Mouse (Mus musculus) bone marrow, adult 2 months (tissue): ENCODE results near the gene Rpl7l1. TPM values are rescaled to one million over a fixed set of nuclear protein-coding genes. Genes with fewer than 3 reads are reported as not detected.
"Not testable (repeated sequence)": the region's sequence is repeated elsewhere in the genome, so short reads cannot be mapped to it uniquely, and the experiment has no call there.

Source experiments
- H3K27ac ChIP-seq: fragments of 200-500 bp; 2 replicates; pipeline ENCODE4 v1.5.1; 2012; ENCODE audit warnings: low read depth, mild to moderate bottlenecking, control low read depth, inconsistent platforms, low read length; ENCODE audit not compliant: control insufficient read depth, poor library complexity, insufficient read depth
- H3K4me1 ChIP-seq: fragments of 200-500 bp; 2 replicates; pipeline ENCODE4 v1.6.1; 2011; ENCODE audit warnings: low read length; ENCODE audit not compliant: control insufficient read depth, insufficient read depth
- H3K4me3 ChIP-seq: fragments of 200-500 bp; replicated peaks from 2 replicates; pipeline ENCODE3; 2011; ENCODE audit warnings: mild to moderate bottlenecking, low read depth, low read length, control low read depth; ENCODE audit not compliant: control insufficient read depth
- CTCF ChIP-seq: fragments of 200-500 bp; IDR thresholded peaks from 2 replicates; pipeline ENCODE4 v1.5.1; 2011; ENCODE audit warnings: low read length, control low read depth; ENCODE audit not compliant: control insufficient read depth, insufficient read depth
- POLR2A ChIP-seq: fragments of 200-500 bp; IDR thresholded peaks from 2 replicates; pipeline ENCODE4 v1.6.1; 2011; ENCODE audit warnings: low read depth, mild to moderate bottlenecking, control low read depth, low read length, borderline replicate concordance; ENCODE audit not compliant: control insufficient read depth
- WGBS: fragments of 180-500 bp; shearing (Covaris S2); methylation state at CpG from one replicate; pipeline ENCODE4 v1.1.7; 2018; 5-methylcytosine and 5-hydroxymethylcytosine counted together
- polyA plus RNA-seq: library from polyadenylated mRNA; stranded (reverse); fragments of >200 nt; gene quantifications from 2 replicates; pipeline ENCODE4 v1.2.4, GENCODE M21; 2011; ENCODE audit warnings: low replicate concordance; ENCODE audit not compliant: missing spikeins, insufficient read depth, insufficient read length

Gene Rpl7l1
- polyA plus RNA-seq, 1 experiment, result 45.0 TPM

DNA sequence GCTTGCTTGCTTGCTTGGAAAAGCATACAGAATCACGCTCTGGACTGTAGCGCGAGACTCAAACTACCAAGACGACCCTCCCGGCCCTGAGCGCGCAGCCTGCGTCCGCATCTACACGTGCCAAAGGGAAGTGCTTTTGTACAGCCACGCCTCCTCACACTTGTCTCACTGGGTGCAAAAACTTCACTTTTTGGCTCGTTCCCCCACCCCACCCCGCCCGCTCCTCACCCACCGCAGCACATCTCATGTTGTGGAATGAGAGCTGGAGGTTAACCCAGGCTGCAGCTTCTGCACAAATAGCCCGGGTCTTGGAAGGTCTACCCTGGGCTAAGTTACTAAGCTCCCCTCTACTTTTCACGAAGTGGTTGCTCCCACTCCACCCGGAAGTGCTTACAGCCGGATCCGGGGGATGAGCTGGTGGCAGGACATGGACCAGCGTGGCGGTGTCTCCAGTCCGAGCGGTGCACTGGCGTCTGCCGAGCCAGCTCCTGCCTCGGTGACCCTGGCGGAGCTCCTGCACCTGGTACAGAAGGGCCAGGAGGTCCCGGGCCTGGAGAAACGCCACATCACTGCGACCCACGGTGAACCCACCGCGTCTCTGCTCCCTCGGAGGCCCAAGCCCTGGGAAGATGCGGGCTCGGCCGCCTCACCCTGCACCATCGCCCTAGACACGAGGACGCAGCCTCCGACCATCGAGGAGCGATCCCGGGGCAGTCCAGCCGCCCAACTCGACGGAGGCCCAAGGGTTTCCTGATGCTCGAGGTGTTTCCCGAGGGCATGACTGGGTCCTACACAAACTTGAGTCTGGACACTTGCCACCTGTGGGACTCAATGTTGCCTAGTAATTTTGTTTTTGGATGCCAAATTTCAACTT, 9.8 kb downstream of the Rpl7l1 start, which contains the start of gene 2310039H08Rik:
2310039H08Rik (plus strand) TSS at position 232 of the 874 bp plus-strand sequence.
- TF ChIP-seq POLR2A (peak; percentile 70; the same call in 1 of the 2 replicates), CTCF (no peak)
- under 1% methylated on average over 50 of the region's 50 CpGs for WGBS
- no peaks in the 10 kb centered on the region for H3K4me1 ChIP-seq
- H3K27ac ChIP-seq, result peak within 1 kb of the TSS; percentile 61
- H3K4me3 ChIP-seq, result peak within 1 kb of the TSS; percentile 93

DNA sequence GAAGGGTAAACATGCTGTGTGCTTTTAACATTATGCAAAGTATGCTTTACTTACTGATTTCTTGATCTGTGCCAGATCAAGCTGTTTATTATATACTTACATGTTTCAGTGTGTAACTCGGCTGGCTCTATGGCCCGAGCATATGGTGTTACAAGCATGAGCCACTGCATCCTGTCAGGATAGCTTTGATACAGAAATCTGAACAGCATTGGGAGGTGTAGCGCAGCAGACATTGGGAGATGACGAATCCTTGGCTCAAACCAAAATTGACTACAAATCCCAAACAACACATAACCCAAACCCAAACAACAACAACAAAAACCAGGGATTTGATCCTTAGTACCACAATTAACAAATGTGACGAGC, 10.5 kb downstream of the Rpl7l1 start:
- no peak overlapping the region for H3K27ac ChIP-seq
- H3K4me3 ChIP-seq, result peak overlapping the region; percentile 93
- TF ChIP-seq CTCF (no peak), POLR2A (no peak)
- 4% methylated on average over 5 of the region's 5 CpGs for WGBS
- no peaks in the 10 kb centered on the region for H3K4me1 ChIP-seq

DNA sequence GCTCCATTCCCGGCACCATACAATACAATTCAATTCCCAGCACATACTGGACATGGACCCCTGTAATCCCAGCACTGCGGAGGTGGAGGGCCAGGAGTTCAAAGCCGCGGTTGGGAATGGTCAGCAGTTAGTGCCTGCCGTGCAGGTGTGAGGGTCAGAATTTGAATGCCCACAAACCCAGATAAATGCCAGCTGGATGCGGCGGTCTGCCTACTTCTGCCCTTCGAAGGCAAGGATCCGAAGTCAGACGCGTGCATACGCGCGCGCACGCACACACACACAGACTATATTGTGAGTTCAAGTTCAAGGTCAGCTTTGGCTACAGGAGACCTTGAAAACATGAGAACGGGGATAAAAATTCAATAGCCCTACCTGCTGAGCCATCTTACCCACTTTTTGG, 10.9 kb downstream of the Rpl7l1 start:
- H3K4me1 ChIP-seq, result no peaks in the 10 kb centered on the region
- no peak overlapping the region for H3K27ac ChIP-seq
- no peak overlapping the region for H3K4me3 ChIP-seq
- TF ChIP-seq POLR2A (no peak), CTCF (no peak)
- 74% methylated on average over 17 of the region's 17 CpGs for WGBS

DNA sequence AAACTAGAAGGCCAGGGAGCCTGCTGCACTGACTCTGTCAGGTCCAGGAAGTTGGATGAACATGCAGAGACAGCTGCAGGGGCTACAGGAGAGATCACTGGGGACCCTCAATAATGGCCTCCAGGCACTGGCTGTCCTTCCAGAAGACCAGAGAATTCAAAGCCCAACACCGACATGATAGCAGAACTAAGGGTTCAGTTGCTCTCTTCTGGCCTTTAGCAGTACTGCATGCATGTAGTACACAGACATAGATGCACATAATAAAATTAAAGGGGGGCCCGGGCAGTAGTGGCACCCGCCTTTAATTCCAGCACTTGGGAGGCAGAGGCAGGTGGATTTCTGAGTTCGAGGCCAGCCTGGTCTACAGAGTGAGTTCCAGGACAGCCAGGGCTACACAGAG, 11.4 kb downstream of the Rpl7l1 start:
- no peak overlapping the region for H3K4me3 ChIP-seq
- no peaks in the 10 kb centered on the region for H3K4me1 ChIP-seq
- TF ChIP-seq POLR2A, result no peak
- TF ChIP-seq CTCF, result no peak
- H3K27ac ChIP-seq, result no peak overlapping the region
- WGBS, result 75% methylated on average over 4 of the region's 4 CpGs

DNA sequence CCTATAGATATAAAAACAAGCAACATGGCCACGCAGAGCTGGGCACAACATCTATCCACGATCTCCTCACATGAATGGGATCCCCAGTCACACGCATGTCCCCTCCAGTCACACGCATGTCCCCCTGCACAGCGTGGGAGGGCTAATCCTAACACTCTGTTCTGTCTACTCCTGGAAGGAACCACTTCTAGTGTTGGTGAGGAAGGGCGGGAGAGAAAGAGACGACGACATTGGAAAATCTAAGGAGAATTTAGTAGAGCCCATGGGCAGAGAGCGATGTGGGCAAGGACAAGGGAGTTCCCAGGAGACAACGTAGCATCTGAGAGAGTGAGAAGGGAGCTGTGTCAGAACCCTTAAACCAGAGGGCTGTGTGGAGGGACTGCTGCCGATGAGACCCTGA, 11.9 kb downstream of the Rpl7l1 start:
- WGBS, result 87% methylated on average over 11 of the region's 11 CpGs
- Histone ChIP-seq H3K27ac (no peak overlapping the region), H3K4me3 (no peak overlapping the region), H3K4me1 (no peaks in the 10 kb centered on the region)
- TF ChIP-seq CTCF, result no peak
- TF ChIP-seq POLR2A, result no peak

DNA sequence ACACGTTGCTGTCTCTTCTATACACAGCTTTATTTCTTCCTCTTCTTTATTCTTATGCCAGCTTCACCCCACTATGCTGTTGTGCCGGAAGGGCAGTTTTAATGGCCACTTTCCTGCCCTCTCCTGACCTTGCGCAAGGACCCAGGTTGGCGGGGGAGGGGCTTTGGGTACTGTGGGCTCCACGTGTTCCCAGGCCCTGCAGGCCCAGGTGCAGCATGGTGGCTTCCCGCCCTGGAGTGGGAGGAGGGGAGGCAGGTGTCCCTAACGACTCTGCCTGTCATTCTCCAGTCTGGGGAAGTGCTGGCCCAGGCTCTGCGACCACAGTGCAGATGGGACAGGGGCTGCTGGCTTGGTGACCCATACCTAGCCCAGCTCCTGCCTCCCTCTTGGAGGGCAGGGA, 14.6 kb downstream of the Rpl7l1 start:
- WGBS, result 29% methylated on average over 8 of the region's 8 CpGs
- Histone ChIP-seq H3K4me3 (no peak overlapping the region), H3K4me1 (no peaks in the 10 kb centered on the region), H3K27ac (no peak overlapping the region)
- TF ChIP-seq POLR2A (no peak), CTCF (no peak)

DNA sequence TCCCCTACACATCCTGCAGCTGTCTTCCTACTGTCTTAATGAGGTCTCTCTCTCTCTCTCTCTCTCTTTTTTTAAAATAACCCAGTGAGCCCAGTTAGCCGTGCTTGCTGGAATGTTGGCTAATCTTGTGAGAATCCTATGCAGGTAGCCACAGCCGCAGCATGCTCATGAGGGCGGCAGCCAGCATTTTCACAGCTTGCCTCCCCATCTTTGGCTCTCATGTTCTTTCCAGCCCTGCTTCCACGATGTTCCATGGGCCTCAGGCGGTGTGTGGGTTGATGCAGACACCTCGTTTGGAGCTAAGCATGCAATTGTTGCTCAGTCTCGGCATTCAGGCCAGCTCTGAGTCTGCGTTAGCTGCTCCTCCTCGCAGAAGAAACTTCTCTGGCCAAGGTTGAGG, 17.6 kb downstream of the Rpl7l1 start:
- H3K27ac ChIP-seq, H3K4me1 ChIP-seq, H3K4me3 ChIP-seq: not testable (repeated sequence)
- WGBS, result 76% methylated on average over 9 of the region's 9 CpGs

DNA sequence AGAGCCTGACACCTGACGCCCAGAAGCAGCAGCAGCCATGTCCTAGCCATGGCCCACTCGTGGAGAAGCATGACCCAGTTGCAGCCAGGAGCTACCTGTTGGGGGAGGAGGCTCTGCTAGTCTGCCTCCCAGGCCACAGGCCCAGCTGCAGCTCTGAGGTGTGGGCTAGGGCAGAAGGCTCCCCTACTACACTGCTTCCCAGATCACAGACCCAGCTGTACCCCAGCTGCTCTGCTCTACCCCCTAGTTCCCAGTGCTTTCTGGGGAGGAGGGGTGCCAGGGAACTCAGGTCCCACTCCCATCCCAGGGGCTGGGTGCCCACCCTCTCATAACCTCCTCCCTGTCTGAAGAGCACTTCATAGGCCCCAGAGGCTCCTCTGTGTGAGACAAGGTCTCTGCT, 18.9 kb downstream of the Rpl7l1 start, which contains the start of gene Ptcra:
Ptcra (minus strand) TSS at position 169 of the 400 bp plus-strand sequence.
- WGBS, result 70% methylated on average over 2 of the region's 2 CpGs
- no peak for TF ChIP-seq POLR2A
- no peak for TF ChIP-seq CTCF
- H3K4me1 ChIP-seq, result no peaks in the 10 kb centered on the region
- H3K4me3 ChIP-seq, result no peak within 1 kb of the TSS
- H3K27ac ChIP-seq, result no peak within 1 kb of the TSS

DNA sequence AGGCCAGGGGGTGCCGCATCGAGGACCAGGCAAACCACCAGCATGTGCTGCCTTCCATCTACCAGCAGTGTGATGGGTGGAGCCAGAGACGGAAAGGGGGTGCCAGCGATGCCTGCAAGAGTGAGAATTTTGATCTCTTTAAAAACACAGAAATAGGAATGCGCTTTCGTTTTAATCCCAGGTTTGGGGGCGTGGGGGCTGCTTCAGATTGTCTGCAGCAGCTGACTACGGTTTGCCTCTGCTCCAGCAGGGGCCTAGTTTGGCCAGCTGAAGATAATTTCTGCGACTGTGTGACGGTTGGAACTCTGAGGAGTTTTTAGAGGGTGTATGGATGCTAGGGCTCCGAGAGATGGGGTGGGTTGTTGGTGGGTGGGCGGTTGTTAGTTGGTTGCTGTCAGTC, 23.7 kb downstream of the Rpl7l1 start:
- Histone ChIP-seq H3K4me1 (no peaks in the 10 kb centered on the region), H3K27ac (no peak overlapping the region), H3K4me3 (no peak overlapping the region)
- WGBS, result 81% methylated on average over 12 of the region's 12 CpGs
- no peak for TF ChIP-seq POLR2A
